Mouse (Mus musculus): Measurements from ENCODE around the gene Tenm4. TPM values are rescaled to one million over a fixed set of nuclear protein-coding genes. Genes with fewer than 3 reads are reported as not detected.
A peak's percentile ranks its signal among the peaks of the same experiment; 100 is the strongest.

The Tenm4 gene
- total and polyA plus RNA-seq, 3 experiments = 0.03 to 0.26 (median 0.04) TPM

- in situ Hi-C loops (cut with MboI; ENCODE audit: low pct_ligation_motif_present, low pct_unique_long_range_greater_than_20kb, low sequenced_read_pairs) = no loop called here
These were observed 348.2 kb downstream of the Tenm4 start for GRCm38 (mm10) chr7:96519216-96519615.

GRCm38 (mm10) chr7:96521956-96522355, 350.9 kb downstream of the Tenm4 start:
- in situ Hi-C loops (cut with MboI; ENCODE audit: low pct_ligation_motif_present, low pct_unique_long_range_greater_than_20kb, low sequenced_read_pairs) (loop anchor here (10.0 kb wide), 1 partner anchor 383 kb away; no protein-coding TSS in a partner anchor), dilution Hi-C loops (cut with MboI; ENCODE audit: extremely low pct_ligation_motif_present, extremely low pct_unique_long_range_greater_than_20kb, low sequenced_read_pairs) (no loop called here)
- Histone ChIP-seq H3K27ac (ENCODE audit: insufficient read depth, low read depth) (no peak overlapping the region), H3K4me1 (ENCODE audit: control insufficient read depth in 1 of 2, insufficient read depth in 2 of 2) (no peaks in the 10 kb centered on the region), H3K27me3 (replicated peaks) (no peaks in the 10 kb centered on the region), H3K79me2 (replicated peaks; ENCODE audit: control insufficient read depth, extremely low read depth, insufficient read depth, poor library complexity, severe bottlenecking) (no peaks in the 10 kb centered on the region), H3K9ac (ENCODE audit: insufficient read depth, low read depth) (no peak overlapping the region), H3K9me3 (replicated peaks; ENCODE audit: low read length) (no peaks in the 10 kb centered on the region), H3K4me3 (replicated peaks in 1 of 3; ENCODE audit: low read depth in 2 of 3, low read length in 2 of 3, poor library complexity in 1 of 3) (no peak overlapping the region), H3K36me3 (replicated peaks in 1 of 2; ENCODE audit: control insufficient read depth in 1 of 2, insufficient read depth in 1 of 2, low read length in 1 of 2) (no peaks in the 10 kb centered on the region), H3K4me2 (ENCODE audit: insufficient read depth, low read depth, poor library complexity, severe bottlenecking) (no peak overlapping the region)
- TF ChIP-seq TCF12 (IDR thresholded peaks at IDR 0.05; ENCODE audit: low read depth, low read length) (no peak), USF2 (conservative IDR thresholded peaks at IDR 0.05; ENCODE audit: low read depth, low read length) (no peak)
- no peak for DNase-seq (ENCODE audit: extremely low read depth)

More at GRCm38 (mm10) chr7:96519216-96519615, 348.2 kb downstream of the Tenm4 start:
- no peaks in the 10 kb centered on the region for H3K79me2 ChIP-seq (replicated peaks; ENCODE audit: control insufficient read depth, extremely low read depth, insufficient read depth, poor library complexity, severe bottlenecking)
- H3K9me3 ChIP-seq (replicated peaks; ENCODE audit: low read length) = no peaks in the 10 kb centered on the region
- no peak overlapping the region for H3K4me3 ChIP-seq (replicated peaks in 1 of 3; ENCODE audit: low read depth in 2 of 3, low read length in 2 of 3, poor library complexity in 1 of 3)
- no peaks in the 10 kb centered on the region for H3K4me1 ChIP-seq (ENCODE audit: control insufficient read depth in 1 of 2, insufficient read depth in 2 of 2)
- no peak overlapping the region for H3K4me2 ChIP-seq (ENCODE audit: insufficient read depth, low read depth, poor library complexity, severe bottlenecking)
- no peaks in the 10 kb centered on the region for H3K36me3 ChIP-seq (replicated peaks in 1 of 2; ENCODE audit: control insufficient read depth in 1 of 2, insufficient read depth in 1 of 2, low read length in 1 of 2)
- dilution Hi-C loops (cut with MboI; ENCODE audit: extremely low pct_ligation_motif_present, extremely low pct_unique_long_range_greater_than_20kb, low sequenced_read_pairs) = no loop called here
- no peaks in the 10 kb centered on the region for H3K27me3 ChIP-seq (replicated peaks)
- H3K9ac ChIP-seq (ENCODE audit: insufficient read depth, low read depth) = no peak overlapping the region
- no peak for TF ChIP-seq UBTF (IDR thresholded peaks at IDR 0.05; ENCODE audit: low read depth, low read length)
- TF ChIP-seq SIN3A (IDR thresholded peaks at IDR 0.05; ENCODE audit: low read length) = no peak
- no peak for TF ChIP-seq ELF1 (IDR thresholded peaks at IDR 0.05; ENCODE audit: low read depth, low read length)
- TF ChIP-seq CHD1 (IDR thresholded peaks at IDR 0.05; ENCODE audit: low read depth, low read length) = no peak
- TF ChIP-seq TCF12 (IDR thresholded peaks at IDR 0.05; ENCODE audit: low read depth, low read length) = no peak
- no peak for TF ChIP-seq ZKSCAN1 (IDR thresholded peaks at IDR 0.05; ENCODE audit: borderline replicate concordance, low read depth, low read length)
- no peak for TF ChIP-seq RCOR1 (conservative IDR thresholded peaks at IDR 0.05; ENCODE audit: low read depth, low read length)
- no peak for TF ChIP-seq PAX5 (IDR thresholded peaks at IDR 0.05; ENCODE audit: low read length)
- no peak for TF ChIP-seq JUND (conservative IDR thresholded peaks at IDR 0.05; ENCODE audit: low read depth, low read length)
- peak; percentile 82 for TF ChIP-seq SMC3 (IDR thresholded peaks at IDR 0.05; ENCODE audit: low read depth, low read length)
- no peak for TF ChIP-seq POLR2A (IDR thresholded peaks at IDR 0.05; ENCODE audit: low read depth, low read length)
- peak; percentile 97 for TF ChIP-seq MYC (IDR thresholded peaks at IDR 0.05; ENCODE audit: low read depth, low read length)
- no peak for TF ChIP-seq ETS1 (conservative IDR thresholded peaks at IDR 0.05; ENCODE audit: low read depth, low read length)
- no peak for TF ChIP-seq JUN (IDR thresholded peaks at IDR 0.05; ENCODE audit: insufficient read depth, low read depth, low read length)
- peak; percentile 80 to 98 for TF ChIP-seq CTCF (conservative IDR thresholded peaks at IDR 0.05 in 1 of 2, IDR thresholded peaks at IDR 0.05 in 1 of 2; ENCODE audit: low read depth in 2 of 2, low read length in 2 of 2)
- TF ChIP-seq CHD2 (IDR thresholded peaks at IDR 0.05; ENCODE audit: low read length) = no peak
- TF ChIP-seq RAD21 (IDR thresholded peaks at IDR 0.05; ENCODE audit: low read depth, low read length) = peak; percentile 82
- TF ChIP-seq MAFK (IDR thresholded peaks at IDR 0.05; ENCODE audit: insufficient replicate concordance, low read length) = no peak
- no peak for TF ChIP-seq ZMIZ1 (IDR thresholded peaks at IDR 0.05; ENCODE audit: low read depth, low read length)
- TF ChIP-seq BHLHE40 (IDR thresholded peaks at IDR 0.05; ENCODE audit: low read depth, low read length) = no peak
- no peak; the same call in 1 of the 2 replicates for TF ChIP-seq ZC3H11A (IDR thresholded peaks at IDR 0.05; ENCODE audit: low read depth, low read length)
- no peak for TF ChIP-seq GABPA (IDR thresholded peaks at IDR 0.05; ENCODE audit: insufficient replicate concordance, low read depth, low read length)
- TF ChIP-seq POLR2AphosphoS2 (IDR thresholded peaks at IDR 0.05; ENCODE audit: low read depth, low read length) = no peak
- TF ChIP-seq KAT2A (IDR thresholded peaks at IDR 0.05; ENCODE audit: insufficient replicate concordance, low read length) = no peak
- TF ChIP-seq TBP (conservative IDR thresholded peaks at IDR 0.05; ENCODE audit: low read depth, low read length) = no peak
- TF ChIP-seq E2F4 (IDR thresholded peaks at IDR 0.05; ENCODE audit: insufficient replicate concordance, low read depth, low read length) = no peak
- TF ChIP-seq MXI1 (IDR thresholded peaks at IDR 0.05; ENCODE audit: low read depth, low read length) = no peak
- no peak for TF ChIP-seq HCFC1 (IDR thresholded peaks at IDR 0.05; ENCODE audit: low read depth, low read length)
- no peak for TF ChIP-seq EP300 (IDR thresholded peaks at IDR 0.05; ENCODE audit: low read length)
- TF ChIP-seq USF2 (conservative IDR thresholded peaks at IDR 0.05; ENCODE audit: low read depth, low read length) = 0 out of 2 replicates have a peak, but pooled peaks have one; percentile 24
- TF ChIP-seq ZNF384 (IDR thresholded peaks at IDR 0.05; ENCODE audit: low read depth, low read length) = no peak
- no peak for TF ChIP-seq NELFE (IDR thresholded peaks at IDR 0.05; ENCODE audit: low read depth, low read length)
- no peak for TF ChIP-seq NRF1 (IDR thresholded peaks at IDR 0.05; ENCODE audit: low read depth, low read length)
- no peak for TF ChIP-seq MEF2A (IDR thresholded peaks at IDR 0.05; ENCODE audit: borderline replicate concordance, low read depth, low read length)
- peak; percentile 93 for TF ChIP-seq MAX (IDR thresholded peaks at IDR 0.05; ENCODE audit: low read length)
- no peak for TF ChIP-seq MAZ (IDR thresholded peaks at IDR 0.05; ENCODE audit: low read depth, low read length)
- TF ChIP-seq USF1 (IDR thresholded peaks at IDR 0.05; ENCODE audit: low read depth, low read length) = peak; percentile 48
- no peak overlapping the region for H3K27ac ChIP-seq (ENCODE audit: insufficient read depth, low read depth)
- DNase-seq (ENCODE audit: extremely low read depth) = peak; percentile 42

All from CH12.LX (cell line).